Mouse (Mus musculus) layer of hippocampus, postnatal 14 days (tissue): ENCODE data around the gene Rap1b. TPM values are rescaled to one million over a fixed set of nuclear protein-coding genes. Genes with fewer than 3 reads are reported as not detected.

Experiments
- DNase-seq, 2 experiments: peaks; one replicate each; pipeline ENCODE4 v3.0.0; 2021 to 2022; ENCODE audit warnings: low spot score in 2 of 2, mixed read lengths in 1 of 2
- total RNA-seq, 2 experiments: library from RNA; stranded (reverse); gene quantifications; 2 replicates each; pipeline ENCODE4 v1.2.3; 2021

Gene Rap1b
- total RNA-seq, 2 experiments from 2014 or later: 79.4 to 86.1 TPM

- no peak for DNase-seq
Measured at GRCm38 (mm10) chr10:117859800-117860199, 14.0 kb upstream of the Rap1b start.

- DNase-seq: no peak
Measured at GRCm38 (mm10) chr10:117858241-117858640, 12.4 kb upstream of the Rap1b start.

- DNase-seq: no peak
Measured at GRCm38 (mm10) chr10:117856001-117856720, 10.3 kb upstream of the Rap1b start.

GRCm38 (mm10) chr10:117852648-117853192 lies 6.9 kb upstream of the Rap1b start:
- no peak for DNase-seq

GRCm38 (mm10) chr10:117848981-117849380 lies 3.1 kb upstream of the Rap1b start:
- DNase-seq: no peak

GRCm38 (mm10) chr10:117846796-117847195 lies 961 bp upstream of the Rap1b start:
- DNase-seq: no peak

GRCm38 (mm10) chr10:117846260-117846632 lies 411 bp upstream of the Rap1b start:
- no peak for DNase-seq

- peak; percentile 46 to 65 for DNase-seq
Measured at GRCm38 (mm10) chr10:117844782-117845596, 846 bp downstream of the Rap1b start.

GRCm38 (mm10) chr10:117844279-117844678 lies 1.6 kb downstream of the Rap1b start:
- no peak for DNase-seq

- DNase-seq: no peak
Measured at GRCm38 (mm10) chr10:117843690-117844089, 2.1 kb downstream of the Rap1b start.

- no peak for DNase-seq
Measured at GRCm38 (mm10) chr10:117841765-117842164, 4.1 kb downstream of the Rap1b start.

GRCm38 (mm10) chr10:117840431-117840995 lies 5.3 kb downstream of the Rap1b start:
- DNase-seq: no peak

GRCm38 (mm10) chr10:117839737-117840136 lies 6.1 kb downstream of the Rap1b start:
- DNase-seq: no peak

GRCm38 (mm10) chr10:117838924-117839323 lies 6.9 kb downstream of the Rap1b start:
- DNase-seq: no peak

GRCm38 (mm10) chr10:117836354-117836753 lies 9.5 kb downstream of the Rap1b start:
- no peak for DNase-seq

- no peak for DNase-seq
Measured at GRCm38 (mm10) chr10:117835453-117835852, 10.4 kb downstream of the Rap1b start.

GRCm38 (mm10) chr10:117830797-117831196 lies 15.0 kb downstream of the Rap1b start:
- DNase-seq: no peak

GRCm38 (mm10) chr10:117829472-117830155 lies 16.2 kb downstream of the Rap1b start:
- no peak for DNase-seq

- no peak for DNase-seq
Measured at GRCm38 (mm10) chr10:117829022-117829421, 16.8 kb downstream of the Rap1b start.

GRCm38 (mm10) chr10:117828536-117828935 lies 17.3 kb downstream of the Rap1b start:
- no peak for DNase-seq

GRCm38 (mm10) chr10:117824647-117825046 lies 21.2 kb downstream of the Rap1b start:
- DNase-seq: no peak
